Mouse (Mus musculus) intestine, postnatal 0 days (tissue): ENCODE data around the gene Fggy. TPM values are rescaled to one million over a fixed set of nuclear protein-coding genes. Genes with fewer than 3 reads are reported as not detected.

Experiments
- ATAC-seq: fragments of 200-750 bp; cut with Nextera tagmentation; 2 replicates; pipeline ENCODE4 v1.8.0; 2017; ENCODE audit warnings: mild to moderate bottlenecking, moderate TSS enrichment, moderate library complexity
- H3K27ac ChIP-seq: fragments of 300-500 bp; sonication (generic); 2 replicates; pipeline ENCODE4 v1.5.1; 2014; ENCODE audit warnings: mild to moderate bottlenecking, low read depth, low read length, moderate library complexity
- H3K27me3 ChIP-seq: fragments of 300-500 bp; sonication (generic); replicated peaks from 2 replicates; pipeline ENCODE4 v1.6.1; 2014; ENCODE audit warnings: low read length, mixed read lengths; ENCODE audit not compliant: control insufficient read depth, insufficient read depth
- H3K36me3 ChIP-seq: fragments of 300-500 bp; sonication (generic); 2 replicates; pipeline ENCODE4 v1.6.1; 2014; ENCODE audit warnings: mild to moderate bottlenecking, moderate library complexity; ENCODE audit not compliant: control insufficient read depth, insufficient read depth
- H3K4me1 ChIP-seq: fragments of 300-500 bp; sonication (generic); replicated peaks from 2 replicates; pipeline ENCODE4 v1.6.1; 2014; ENCODE audit warnings: antibody characterized with exemption, low read length, mixed read lengths; ENCODE audit not compliant: control insufficient read depth, insufficient read depth
- H3K4me2 ChIP-seq: fragments of 300-500 bp; sonication (generic); replicated peaks from 2 replicates; pipeline ENCODE4 v1.6.1; 2014; ENCODE audit warnings: low read depth, mild to moderate bottlenecking, moderate library complexity
- H3K4me3 ChIP-seq: fragments of 300-500 bp; sonication (generic); 2 replicates; pipeline ENCODE4 v1.5.1; 2014; ENCODE audit warnings: low read depth, low read length
- H3K9ac ChIP-seq: fragments of 300-500 bp; sonication (generic); 2 replicates; pipeline ENCODE4 v1.6.1; 2014; ENCODE audit warnings: mild to moderate bottlenecking, low read depth, low read length
- H3K9me3 ChIP-seq: fragments of 300-500 bp; sonication (generic); 2 replicates; pipeline ENCODE4 v1.6.1; 2016; ENCODE audit warnings: mixed run types; ENCODE audit not compliant: control insufficient read depth
- CTCF ChIP-seq: sonication (generic); IDR thresholded peaks from 2 replicates; pipeline ENCODE4 v1.5.1; 2016; ENCODE audit warnings: low read depth, mild to moderate bottlenecking, control low read depth, antibody characterized with exemption, moderate library complexity
- WGBS: fragments of 180-500 bp; shearing (Covaris S2); extraction: QIAGEN DNeasy Blood & Tissue Kit; methylation state at CpG from one replicate; pipeline ENCODE4 v1.1.7; 2014; 5-methylcytosine and 5-hydroxymethylcytosine counted together
- polyA plus RNA-seq: library from polyadenylated mRNA; unstranded; fragments of >200 nt; fragmentation: Nextera tagmentation; extraction: Ambion mirVana; gene quantifications from 2 replicates; pipeline ENCODE4 v1.2.1, GENCODE M21; 2015

Gene Fggy
- polyA plus RNA-seq, 1 experiment from 2014 or later = 9.9 TPM

- no peak for TF ChIP-seq CTCF
- H3K4me1 ChIP-seq = no peaks in the 10 kb centered on the region; the same call in 1 of the 2 replicates
- no peak overlapping the region for H3K4me2 ChIP-seq
- no peaks in the 10 kb centered on the region for H3K9me3 ChIP-seq
- no peaks in the 10 kb centered on the region for H3K27me3 ChIP-seq
- H3K36me3 ChIP-seq = no peaks in the 10 kb centered on the region
- WGBS = 88% methylated on average over 12 of the region's 12 CpGs
- no peak overlapping the region for H3K4me3 ChIP-seq
- H3K27ac ChIP-seq = no peak overlapping the region
- H3K9ac ChIP-seq = no peak overlapping the region
- no peak for ATAC-seq
Measured at GRCm38 (mm10) chr4:95747415-95748202, 190.3 kb downstream of the Fggy start.

GRCm38 (mm10) chr4:95750186-95750585 lies 192.9 kb downstream of the Fggy start:
- no peak overlapping the region for H3K9ac ChIP-seq
- ATAC-seq = no peak
- H3K36me3 ChIP-seq = no peaks in the 10 kb centered on the region
- WGBS = 89% methylated on average over 5 of the region's 5 CpGs
- no peak overlapping the region for H3K4me3 ChIP-seq
- H3K9me3 ChIP-seq = no peaks in the 10 kb centered on the region
- H3K4me2 ChIP-seq = no peak overlapping the region
- no peak for TF ChIP-seq CTCF
- H3K4me1 ChIP-seq = no peaks in the 10 kb centered on the region
- no peak overlapping the region for H3K27ac ChIP-seq
- no peaks in the 10 kb centered on the region for H3K27me3 ChIP-seq

DNA sequence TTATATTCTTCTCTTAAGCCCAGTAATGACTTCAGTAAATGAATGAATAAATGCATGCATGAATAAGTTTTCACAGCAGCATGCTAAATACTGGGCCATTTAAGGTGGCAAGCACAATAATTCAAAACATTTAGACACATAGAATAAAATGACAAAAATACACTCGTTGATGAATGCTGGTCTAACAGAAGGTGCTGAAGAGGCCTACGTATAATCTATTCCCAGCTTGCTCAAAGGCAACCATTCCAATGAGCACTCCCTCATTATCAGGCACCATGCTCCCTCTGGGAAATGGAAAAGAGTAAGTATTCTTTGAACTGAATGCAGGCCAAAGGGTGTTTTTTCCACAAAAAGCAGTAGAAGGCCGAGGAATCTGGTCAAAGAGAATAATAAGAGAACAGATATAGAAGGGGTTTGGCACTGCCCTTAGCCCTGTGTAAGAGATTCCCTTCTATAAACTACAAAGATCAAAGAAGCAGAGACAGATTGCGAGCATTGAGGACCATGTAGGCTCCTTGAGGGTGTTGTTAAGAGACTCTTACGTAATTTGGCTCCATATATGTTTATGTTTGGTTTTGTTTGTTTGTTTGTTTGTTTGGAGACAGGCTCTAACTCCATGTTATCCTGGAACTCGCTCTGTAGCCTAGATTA lies 195.4 kb downstream of the Fggy start:
- Histone ChIP-seq H3K27ac (no peak overlapping the region), H3K4me2 (no peak overlapping the region), H3K36me3 (no peaks in the 10 kb centered on the region), H3K9ac (no peak overlapping the region), H3K27me3 (no peaks in the 10 kb centered on the region), H3K4me1 (no peaks in the 10 kb centered on the region), H3K4me3 (no peak overlapping the region), H3K9me3 (no peaks in the 10 kb centered on the region)
- WGBS = 76% methylated on average over 6 of the region's 6 CpGs
- TF ChIP-seq CTCF = no peak
- no peak for ATAC-seq

DNA sequence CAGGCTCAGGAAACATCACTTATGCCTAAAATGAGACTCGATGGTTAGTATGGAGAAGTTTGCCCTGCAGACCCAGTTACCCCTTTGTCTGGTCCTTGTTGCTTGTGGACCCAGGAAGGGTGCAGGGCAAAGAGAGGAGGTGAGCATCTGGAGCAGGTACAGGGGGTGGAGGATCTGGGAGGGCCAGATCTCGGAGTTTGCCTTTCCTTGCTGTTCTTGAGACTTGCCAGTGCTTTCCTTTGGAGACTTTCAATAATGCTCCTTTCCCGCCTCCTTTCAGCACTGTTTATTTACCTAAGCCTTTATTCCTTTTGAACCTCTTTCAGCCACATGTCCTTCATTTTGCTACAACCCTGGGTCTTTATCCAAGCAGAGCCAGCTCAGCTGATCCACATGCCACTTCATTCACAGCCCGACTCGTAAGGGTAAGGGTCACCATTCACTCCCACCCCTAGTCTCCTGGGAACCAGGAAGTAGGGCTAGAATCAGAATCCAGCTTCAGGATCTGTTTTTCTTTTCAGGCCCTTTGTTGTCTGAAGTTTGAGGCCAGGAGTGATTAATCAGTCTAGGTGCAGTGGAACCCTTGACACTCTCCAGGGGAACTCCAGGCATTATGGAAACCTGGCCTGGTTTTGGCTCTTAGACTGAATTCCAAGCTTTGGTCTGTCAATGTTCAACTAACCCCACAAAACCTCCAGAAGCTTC lies 201.9 kb downstream of the Fggy start:
- H3K27me3 ChIP-seq = no peaks in the 10 kb centered on the region
- no peak overlapping the region for H3K4me3 ChIP-seq
- no peaks in the 10 kb centered on the region for H3K4me1 ChIP-seq
- H3K4me2 ChIP-seq = no peak overlapping the region
- ATAC-seq = no peak
- H3K27ac ChIP-seq = no peak overlapping the region
- 58% methylated on average over 5 of the region's 5 CpGs for WGBS
- H3K9me3 ChIP-seq = no peaks in the 10 kb centered on the region
- H3K9ac ChIP-seq = no peak overlapping the region
- no peak for TF ChIP-seq CTCF
- H3K36me3 ChIP-seq = no peaks in the 10 kb centered on the region

GRCm38 (mm10) chr4:95765359-95765758 lies 208.1 kb downstream of the Fggy start:
- no peak for ATAC-seq
- Histone ChIP-seq H3K27ac (no peak overlapping the region), H3K4me3 (no peak overlapping the region), H3K4me1 (no peaks in the 10 kb centered on the region), H3K9me3 (no peaks in the 10 kb centered on the region), H3K36me3 (no peaks in the 10 kb centered on the region), H3K4me2 (no peak overlapping the region), H3K9ac (no peak overlapping the region), H3K27me3 (no peaks in the 10 kb centered on the region)
- no peak for TF ChIP-seq CTCF
- 70% methylated on average over 2 of the region's 2 CpGs for WGBS

- Histone ChIP-seq H3K4me1 (peaks cover 3% of the 10 kb centered on the region), H3K9ac (no peak overlapping the region), H3K4me3 (no peak overlapping the region), H3K4me2 (no peak overlapping the region), H3K27ac (no peak overlapping the region), H3K9me3 (no peaks in the 10 kb centered on the region), H3K36me3 (no peaks in the 10 kb centered on the region), H3K27me3 (no peaks in the 10 kb centered on the region)
- TF ChIP-seq CTCF = no peak
- WGBS = 80% methylated on average over 5 of the region's 5 CpGs
- no peak for ATAC-seq
Measured at GRCm38 (mm10) chr4:95770469-95770868, 213.2 kb downstream of the Fggy start.
